Mouse (Mus musculus): ENCODE results near the gene Fcgr2b. TPM values are rescaled to one million over a fixed set of nuclear protein-coding genes. Genes with fewer than 3 reads are reported as not detected.
"Not testable (repeated sequence)": the region's sequence is repeated elsewhere in the genome, so short reads cannot be mapped to it uniquely, and the experiment has no call there.

Gene Fcgr2b
- polyA plus RNA-seq, 1 experiment from 2014 or later, result 0.31 TPM

DNA sequence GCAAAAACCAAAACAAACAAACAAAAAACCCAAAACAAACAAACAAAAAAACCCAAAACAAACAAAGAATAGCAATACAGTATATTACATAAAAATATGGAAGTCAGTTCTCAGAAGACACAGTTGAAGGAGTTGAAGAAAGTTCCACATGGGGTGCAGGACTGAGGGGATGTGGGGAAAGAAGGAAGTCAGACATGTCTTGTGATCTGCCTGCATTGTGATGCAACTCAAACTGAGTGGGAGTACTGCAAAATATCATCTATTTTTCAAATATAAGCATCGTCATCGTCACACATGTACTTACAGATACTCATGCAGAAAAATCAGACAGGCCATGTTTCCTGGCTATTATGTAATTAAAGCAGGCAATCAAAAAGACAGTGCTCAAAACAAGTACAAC is 23.2 kb downstream of the Fcgr2b start:
- H3K4me2 ChIP-seq (ENCODE audit: low read depth, low read length, severe bottlenecking), result no peak overlapping the region
- H3K9ac ChIP-seq (ENCODE audit: low read length), result no peak overlapping the region
- no peak overlapping the region for H3K4me3 ChIP-seq (ENCODE audit: low read depth, low read length)
- no peaks in the 10 kb centered on the region for H3K36me3 ChIP-seq (ENCODE audit: control insufficient read depth, insufficient read depth, low read length)
- H3K4me1 ChIP-seq (replicated peaks; ENCODE audit: control insufficient read depth, insufficient read depth, low read length), result no peaks in the 10 kb centered on the region
- H3K9me3 ChIP-seq (ENCODE audit: control insufficient read depth, low read length), result no peaks in the 10 kb centered on the region
- H3K27me3 ChIP-seq (ENCODE audit: control insufficient read depth, insufficient read depth, low read length), result no peaks in the 10 kb centered on the region
- no peak overlapping the region for H3K27ac ChIP-seq (ENCODE audit: low read depth, low read length)
- ATAC-seq (replicated peaks; ENCODE audit: low FRiP score) (no peak), DNase-seq (ENCODE audit: low spot score) (no peak)
- WGBS, result 87% methylated on average over 2 of the region's 2 CpGs

DNA sequence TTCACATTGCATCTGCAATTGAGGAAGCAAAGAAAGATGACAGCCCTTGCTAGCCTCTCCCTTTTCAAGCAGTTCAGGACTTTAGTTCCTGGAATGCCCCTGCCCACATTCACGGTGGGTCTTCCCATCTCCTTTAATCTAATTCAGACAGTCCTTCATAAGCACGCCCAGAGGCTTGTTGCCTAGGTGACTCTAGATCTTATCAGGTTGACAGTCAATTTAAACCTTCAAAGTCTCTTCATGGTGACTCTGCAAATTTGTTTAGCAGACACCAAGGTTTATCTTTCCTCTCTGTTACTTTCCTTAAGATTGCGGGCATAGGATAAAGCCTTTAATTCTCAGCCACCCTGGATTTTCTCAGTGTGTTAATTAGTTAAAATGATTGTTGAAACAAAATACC is 25.6 kb downstream of the Fcgr2b start:
- WGBS, result 67% methylated on average over 3 of the region's 3 CpGs
- Histone ChIP-seq H3K9me3 (ENCODE audit: control insufficient read depth, low read length) (no peaks in the 10 kb centered on the region), H3K4me3 (ENCODE audit: low read depth, low read length) (no peak overlapping the region), H3K27me3 (ENCODE audit: control insufficient read depth, insufficient read depth, low read length) (no peaks in the 10 kb centered on the region), H3K9ac (ENCODE audit: low read length) (no peak overlapping the region), H3K4me2 (ENCODE audit: low read depth, low read length, severe bottlenecking) (no peak overlapping the region), H3K27ac (ENCODE audit: low read depth, low read length) (no peak overlapping the region), H3K36me3 (ENCODE audit: control insufficient read depth, insufficient read depth, low read length) (no peaks in the 10 kb centered on the region), H3K4me1 (replicated peaks; ENCODE audit: control insufficient read depth, insufficient read depth, low read length) (no peaks in the 10 kb centered on the region)
- DNase-seq (ENCODE audit: low spot score) (no peak), ATAC-seq (replicated peaks; ENCODE audit: low FRiP score) (no peak)

DNA sequence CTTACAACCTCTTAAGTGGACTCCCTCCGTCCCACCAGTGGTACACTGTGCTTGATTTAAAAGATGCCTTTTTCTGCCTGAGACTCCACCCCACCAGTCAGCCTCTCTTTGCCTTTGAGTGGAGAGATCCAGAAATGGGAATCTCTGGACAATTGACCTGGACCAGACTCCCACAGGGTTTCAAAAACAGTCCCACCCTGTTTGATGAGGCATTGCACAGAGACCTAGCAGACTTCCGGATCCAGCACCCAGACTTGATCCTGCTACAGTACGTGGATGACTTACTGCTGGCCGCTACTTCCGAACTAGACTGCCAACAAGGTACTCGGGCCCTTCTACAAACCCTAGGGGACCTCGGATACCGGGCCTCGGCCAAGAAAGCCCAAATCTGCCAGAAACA is 31.4 kb downstream of the Fcgr2b start:
- not testable (repeated sequence) for H3K27me3 ChIP-seq (ENCODE audit: control insufficient read depth, insufficient read depth, low read length); H3K4me2 ChIP-seq (ENCODE audit: low read depth, low read length, severe bottlenecking); H3K4me3 ChIP-seq (ENCODE audit: low read depth, low read length); DNase-seq (ENCODE audit: low spot score); H3K4me1 ChIP-seq (replicated peaks; ENCODE audit: control insufficient read depth, insufficient read depth, low read length); H3K9me3 ChIP-seq (ENCODE audit: control insufficient read depth, low read length); H3K9ac ChIP-seq (ENCODE audit: low read length); H3K27ac ChIP-seq (ENCODE audit: low read depth, low read length); H3K36me3 ChIP-seq (ENCODE audit: control insufficient read depth, insufficient read depth, low read length); ATAC-seq (replicated peaks; ENCODE audit: low FRiP score)
- WGBS, result 100% methylated on average over 2 of the region's 9 CpGs

- H3K27me3 ChIP-seq (ENCODE audit: control insufficient read depth, insufficient read depth, low read length), result not testable (repeated sequence)
- WGBS, result 95% methylated on average over 9 of the region's 9 CpGs
These were observed 32.2 kb downstream of the Fcgr2b start for GRCm38 (mm10) chr1:170944151-170944550.

DNA sequence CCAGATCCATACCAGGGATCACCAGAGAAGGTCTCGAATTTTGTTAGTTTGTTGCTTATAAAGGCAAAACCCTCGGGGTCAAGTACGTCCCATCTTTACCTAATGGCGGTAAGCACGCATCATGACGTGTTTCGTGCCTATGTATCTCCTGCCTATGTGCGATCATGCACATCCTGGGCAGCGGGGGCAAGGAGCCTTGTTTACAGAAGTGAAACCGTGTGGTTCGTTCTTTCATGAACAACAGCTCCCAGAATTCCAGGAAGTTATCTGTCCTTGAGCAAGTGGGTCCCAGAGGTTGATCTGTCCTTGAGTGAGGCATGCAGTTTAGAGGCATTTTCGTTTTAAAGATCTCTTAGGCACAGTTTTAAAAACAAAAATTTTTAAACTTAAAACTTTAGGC is 37.1 kb downstream of the Fcgr2b start:
- no peaks in the 10 kb centered on the region for H3K36me3 ChIP-seq (ENCODE audit: control insufficient read depth, insufficient read depth, low read length)
- H3K27ac ChIP-seq (ENCODE audit: low read depth, low read length), result no peak overlapping the region
- DNase-seq (ENCODE audit: low spot score) (no peak), ATAC-seq (replicated peaks; ENCODE audit: low FRiP score) (no peak)
- no peaks in the 10 kb centered on the region for H3K27me3 ChIP-seq (ENCODE audit: control insufficient read depth, insufficient read depth, low read length)
- H3K4me3 ChIP-seq (ENCODE audit: low read depth, low read length), result no peak overlapping the region
- 89% methylated on average over 12 of the region's 12 CpGs for WGBS
- H3K9ac ChIP-seq (ENCODE audit: low read length), result no peak overlapping the region
- no peaks in the 10 kb centered on the region; the same call in 1 of the 2 replicates for H3K9me3 ChIP-seq (ENCODE audit: control insufficient read depth, low read length)
- H3K4me1 ChIP-seq (replicated peaks; ENCODE audit: control insufficient read depth, insufficient read depth, low read length), result no peaks in the 10 kb centered on the region
- no peak overlapping the region for H3K4me2 ChIP-seq (ENCODE audit: low read depth, low read length, severe bottlenecking)

More at GRCm38 (mm10) chr1:170944151-170944550, 32.2 kb downstream of the Fcgr2b start:
- DNase-seq (ENCODE audit: low spot score); H3K4me3 ChIP-seq (ENCODE audit: low read depth, low read length); H3K36me3 ChIP-seq (ENCODE audit: control insufficient read depth, insufficient read depth, low read length); H3K9ac ChIP-seq (ENCODE audit: low read length); H3K4me1 ChIP-seq (replicated peaks; ENCODE audit: control insufficient read depth, insufficient read depth, low read length); ATAC-seq (replicated peaks; ENCODE audit: low FRiP score); H3K9me3 ChIP-seq (ENCODE audit: control insufficient read depth, low read length); H3K27ac ChIP-seq (ENCODE audit: low read depth, low read length); H3K4me2 ChIP-seq (ENCODE audit: low read depth, low read length, severe bottlenecking): not testable (repeated sequence)

- ATAC-seq (replicated peaks; ENCODE audit: low FRiP score) (no peak), DNase-seq (ENCODE audit: low spot score) (no peak)
- no peaks in the 10 kb centered on the region for H3K36me3 ChIP-seq (ENCODE audit: control insufficient read depth, insufficient read depth, low read length)
- H3K4me3 ChIP-seq (ENCODE audit: low read depth, low read length), result no peak overlapping the region
- H3K4me1 ChIP-seq (replicated peaks; ENCODE audit: control insufficient read depth, insufficient read depth, low read length), result no peaks in the 10 kb centered on the region
- H3K9ac ChIP-seq (ENCODE audit: low read length), result no peak overlapping the region
- H3K4me2 ChIP-seq (ENCODE audit: low read depth, low read length, severe bottlenecking), result no peak overlapping the region
- H3K27ac ChIP-seq (ENCODE audit: low read depth, low read length), result no peak overlapping the region
- no peaks in the 10 kb centered on the region for H3K27me3 ChIP-seq (ENCODE audit: control insufficient read depth, insufficient read depth, low read length)
- WGBS, result 83% methylated on average over 2 of the region's 2 CpGs
- no peaks in the 10 kb centered on the region for H3K9me3 ChIP-seq (ENCODE audit: control insufficient read depth, low read length)
These were observed 42.0 kb downstream of the Fcgr2b start for GRCm38 (mm10) chr1:170934383-170934782.

DNA sequence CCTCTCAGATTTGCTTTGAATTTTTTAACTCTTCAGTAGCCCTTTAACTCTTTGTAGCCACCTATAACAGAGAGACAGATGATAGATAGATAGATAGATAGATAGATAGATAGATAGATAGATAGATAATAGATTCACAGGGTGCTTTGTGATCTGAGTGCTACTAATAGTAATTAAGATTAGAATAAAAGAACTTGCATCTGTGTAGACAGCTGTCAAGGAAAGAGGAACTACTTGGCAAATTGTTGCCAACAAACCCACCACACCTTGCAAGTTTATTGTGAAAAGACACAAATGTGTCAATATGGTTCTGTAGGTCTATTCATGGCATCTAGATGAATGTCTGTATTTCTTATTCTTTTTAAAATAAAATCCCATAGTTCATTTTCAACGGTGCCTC is 42.4 kb downstream of the Fcgr2b start:
- DNase-seq (ENCODE audit: low spot score) (no peak), ATAC-seq (replicated peaks; ENCODE audit: low FRiP score) (no peak)
- Histone ChIP-seq H3K27me3 (ENCODE audit: control insufficient read depth, insufficient read depth, low read length) (no peaks in the 10 kb centered on the region), H3K4me2 (ENCODE audit: low read depth, low read length, severe bottlenecking) (no peak overlapping the region), H3K27ac (ENCODE audit: low read depth, low read length) (no peak overlapping the region), H3K36me3 (ENCODE audit: control insufficient read depth, insufficient read depth, low read length) (no peaks in the 10 kb centered on the region), H3K9ac (ENCODE audit: low read length) (no peak overlapping the region), H3K4me3 (ENCODE audit: low read depth, low read length) (no peak overlapping the region), H3K9me3 (ENCODE audit: control insufficient read depth, low read length) (no peaks in the 10 kb centered on the region), H3K4me1 (replicated peaks; ENCODE audit: control insufficient read depth, insufficient read depth, low read length) (no peaks in the 10 kb centered on the region)
- 85% methylated on average over 1 of the region's 1 CpGs for WGBS

- WGBS, result 82% methylated on average over 6 of the region's 6 CpGs
- ATAC-seq (replicated peaks; ENCODE audit: low FRiP score), result no peak
- Histone ChIP-seq H3K36me3 (ENCODE audit: control insufficient read depth, insufficient read depth, low read length) (no peaks in the 10 kb centered on the region), H3K4me2 (ENCODE audit: low read depth, low read length, severe bottlenecking) (no peak overlapping the region), H3K9me3 (ENCODE audit: control insufficient read depth, low read length) (no peaks in the 10 kb centered on the region), H3K9ac (ENCODE audit: low read length) (no peak overlapping the region), H3K4me1 (replicated peaks; ENCODE audit: control insufficient read depth, insufficient read depth, low read length) (no peaks in the 10 kb centered on the region), H3K27me3 (ENCODE audit: control insufficient read depth, insufficient read depth, low read length) (no peaks in the 10 kb centered on the region), H3K27ac (ENCODE audit: low read depth, low read length) (no peak overlapping the region), H3K4me3 (ENCODE audit: low read depth, low read length) (no peak overlapping the region)
- no peak for DNase-seq (ENCODE audit: low spot score)
These were observed 42.9 kb downstream of the Fcgr2b start for GRCm38 (mm10) chr1:170933386-170933920.

DNA sequence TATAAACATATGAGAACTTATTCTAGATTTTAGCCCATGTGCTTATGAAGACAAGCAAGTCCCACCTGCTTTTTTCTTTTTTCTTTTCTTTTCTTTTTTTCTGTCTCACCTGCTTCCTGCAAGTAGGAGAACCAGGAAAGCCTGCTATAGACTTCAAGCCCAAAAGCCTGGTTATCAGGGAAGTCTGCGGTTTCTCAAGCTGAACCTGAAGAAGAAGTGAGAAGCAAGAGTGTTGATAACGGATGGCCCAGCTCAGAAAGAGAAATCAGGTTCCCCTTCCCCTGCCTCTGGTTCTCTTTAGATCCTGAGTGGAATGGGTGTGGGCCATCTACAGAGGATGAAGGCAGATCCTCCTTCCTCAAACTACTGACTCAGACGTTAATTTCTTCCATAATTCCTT is 44.3 kb downstream of the Fcgr2b start:
- Histone ChIP-seq H3K27me3 (ENCODE audit: control insufficient read depth, insufficient read depth, low read length) (no peaks in the 10 kb centered on the region), H3K9ac (ENCODE audit: low read length) (no peak overlapping the region), H3K4me1 (replicated peaks; ENCODE audit: control insufficient read depth, insufficient read depth, low read length) (no peaks in the 10 kb centered on the region), H3K36me3 (ENCODE audit: control insufficient read depth, insufficient read depth, low read length) (no peaks in the 10 kb centered on the region), H3K4me2 (ENCODE audit: low read depth, low read length, severe bottlenecking) (no peak overlapping the region), H3K9me3 (ENCODE audit: control insufficient read depth, low read length) (no peaks in the 10 kb centered on the region), H3K4me3 (ENCODE audit: low read depth, low read length) (no peak overlapping the region), H3K27ac (ENCODE audit: low read depth, low read length) (no peak overlapping the region)
- DNase-seq (ENCODE audit: low spot score) (no peak), ATAC-seq (replicated peaks; ENCODE audit: low FRiP score) (no peak)
- 88% methylated on average over 3 of the region's 3 CpGs for WGBS
